Mouse (Mus musculus) erythroid progenitor cell, adult 5-6 weeks (primary cell): ENCODE results near the gene Fhad1. TPM values are rescaled to one million over a fixed set of nuclear protein-coding genes. Genes with fewer than 3 reads are reported as not detected.
"Not testable (repeated sequence)": the region's sequence is repeated elsewhere in the genome, so short reads cannot be mapped to it uniquely, and the experiment has no call there.

ENCODE experiments used
- ATAC-seq: replicated peaks from 2 replicates; pipeline ENCODE4 v1.8.0; 2016; ENCODE audit warnings: moderate number of reproducible peaks, mild to moderate bottlenecking, moderate TSS enrichment, inconsistent platforms; ENCODE audit not compliant: poor library complexity, low FRiP score, severe bottlenecking
- total RNA-seq, 2 experiments: library from RNA; stranded (forward) in 1 of 2; stranded (reverse) in 1 of 2; fragments of 150-400 nt in 1 of 2; fragments of 186-747, 209-891 nt in 1 of 2; gene quantifications; 2 replicates each; pipeline versions ENCODE4 v1.2.3 to v1.2.4; 2015 to 2017; ENCODE audit warnings: low replicate concordance in 2 of 2

Fhad1 gene
- total RNA-seq, 2 experiments from 2014 or later: not detected

GRCm38 (mm10) chr4:142045595-142046163 lies 30.8 kb upstream of the Fhad1 start:
- ATAC-seq: no peak

DNA sequence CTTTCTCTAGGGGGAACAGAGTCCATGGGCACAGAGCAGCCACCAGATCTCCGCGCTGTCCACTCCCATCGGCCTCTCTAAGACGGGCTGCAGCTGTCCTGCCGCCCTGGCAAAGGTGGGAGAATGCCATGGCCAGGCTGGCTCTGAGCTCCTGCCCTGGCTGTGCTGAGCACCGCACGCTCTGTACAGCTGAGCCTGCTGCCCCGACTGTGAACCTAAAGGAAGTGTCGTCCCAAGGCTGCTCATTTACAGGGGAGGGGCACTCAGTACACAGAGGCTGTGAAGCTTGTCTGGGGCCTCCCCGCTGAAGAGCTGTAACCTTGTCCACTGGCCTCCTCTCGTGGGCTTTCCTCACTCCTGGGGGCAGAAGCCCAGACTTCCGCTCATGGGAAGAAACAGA lies 29.6 kb upstream of the Fhad1 start:
- no peak for ATAC-seq

- ATAC-seq: peak; percentile 63; the same call in 1 of the 2 replicates
Measured at GRCm38 (mm10) chr4:142039662-142040353, 24.9 kb upstream of the Fhad1 start.

- ATAC-seq: no peak
Measured at GRCm38 (mm10) chr4:142037897-142038296, 23.0 kb upstream of the Fhad1 start.

GRCm38 (mm10) chr4:142028533-142028932 lies 13.7 kb upstream of the Fhad1 start:
- no peak for ATAC-seq

DNA sequence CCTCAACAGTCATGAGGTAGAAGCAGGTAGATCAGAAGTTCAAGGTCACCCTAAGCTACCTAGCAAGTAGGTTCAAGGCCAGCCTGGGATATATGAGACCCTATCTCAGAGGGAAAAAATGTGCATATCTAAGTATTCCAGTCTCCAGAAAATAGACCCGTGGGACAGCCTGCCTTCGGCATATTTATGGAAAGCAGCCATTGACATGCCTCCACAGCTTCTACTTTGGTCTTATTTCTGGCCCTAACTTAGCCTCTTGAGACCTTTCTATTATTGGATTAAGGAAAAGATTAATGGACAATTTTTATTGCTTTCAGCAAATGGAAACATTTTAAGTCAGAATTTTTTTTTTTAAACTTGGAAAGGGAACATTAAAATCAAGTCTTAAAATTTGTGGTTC lies 12.1 kb upstream of the Fhad1 start:
- ATAC-seq: no peak

DNA sequence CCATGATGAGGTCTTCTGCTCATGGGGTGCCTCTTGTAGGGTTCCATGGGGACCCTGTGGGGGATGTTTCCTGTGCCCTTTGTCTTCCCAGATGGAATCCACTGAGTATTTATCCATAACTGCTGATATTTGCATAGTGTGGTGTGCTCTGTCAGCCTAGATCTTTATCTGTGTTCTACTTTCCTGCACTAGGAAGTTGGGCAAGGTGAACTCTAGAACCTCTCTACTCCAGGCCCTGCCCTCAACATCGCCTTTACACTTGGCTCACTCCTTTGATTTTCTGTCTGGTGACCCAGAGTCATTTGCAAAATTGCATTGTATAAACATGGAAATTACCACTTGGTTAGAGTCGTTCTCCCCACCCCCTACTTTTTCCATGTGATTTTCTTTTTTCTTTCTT lies 9.7 kb upstream of the Fhad1 start:
- ATAC-seq: no peak

DNA sequence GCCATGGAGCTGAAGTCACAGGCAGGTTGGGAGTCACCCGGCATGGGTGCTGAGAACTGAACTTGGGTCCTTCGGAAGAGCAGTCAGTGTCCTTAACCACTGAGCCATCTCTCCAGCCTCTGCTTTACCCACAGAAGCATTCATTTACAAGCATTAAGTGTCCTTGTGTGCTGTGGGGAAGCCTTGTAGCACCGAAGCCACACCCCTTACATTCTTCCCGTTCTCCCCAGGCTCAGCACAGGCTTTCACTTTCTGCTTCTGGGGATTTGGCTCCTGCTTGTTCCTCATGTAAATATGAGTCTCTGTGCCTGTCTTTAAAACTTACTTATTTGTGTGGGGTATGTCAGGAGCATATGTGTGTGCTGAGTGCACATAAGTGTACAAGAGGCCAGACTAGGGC lies 8.3 kb upstream of the Fhad1 start:
- no peak for ATAC-seq

- ATAC-seq: peak; percentile 74
Measured at GRCm38 (mm10) chr4:142017686-142018085, 2.8 kb upstream of the Fhad1 start.

- no peak for ATAC-seq
Measured at GRCm38 (mm10) chr4:142011236-142011635, 3.6 kb downstream of the Fhad1 start.

DNA sequence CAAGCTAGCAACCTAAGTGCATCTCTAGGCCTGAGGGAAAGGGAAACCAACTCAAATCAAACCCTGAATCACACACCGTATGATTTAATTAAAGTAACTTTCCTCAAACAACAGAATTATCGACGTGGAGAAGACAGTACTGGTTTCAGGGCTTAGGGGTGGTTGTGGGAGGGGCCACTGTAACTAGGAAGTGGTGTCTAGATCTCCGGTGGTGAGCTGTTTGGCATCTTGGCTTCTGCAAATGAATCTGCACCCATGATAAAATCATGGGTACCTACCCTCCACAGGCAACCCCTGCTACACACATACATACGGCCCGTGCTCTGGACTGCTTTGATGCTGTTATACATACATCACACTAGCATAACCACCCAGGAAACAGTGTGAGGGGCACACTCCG lies 4.4 kb downstream of the Fhad1 start:
- ATAC-seq: no peak

- ATAC-seq: no peak
Measured at GRCm38 (mm10) chr4:142008206-142008605, 6.7 kb downstream of the Fhad1 start.

- no peak for ATAC-seq
Measured at GRCm38 (mm10) chr4:142000581-142000980, 14.3 kb downstream of the Fhad1 start.

- no peak for ATAC-seq
Measured at GRCm38 (mm10) chr4:141999494-142000074, 15.3 kb downstream of the Fhad1 start.

GRCm38 (mm10) chr4:141998282-141998821 lies 16.5 kb downstream of the Fhad1 start:
- ATAC-seq: 0 out of 2 replicates have a peak, but pooled peaks have one; percentile 10

- ATAC-seq: no peak
Measured at GRCm38 (mm10) chr4:141996880-141997279, 18.0 kb downstream of the Fhad1 start.

GRCm38 (mm10) chr4:141996086-141996485 lies 18.8 kb downstream of the Fhad1 start:
- no peak for ATAC-seq

- not testable (repeated sequence) for ATAC-seq
Measured at GRCm38 (mm10) chr4:141994062-141994471, 20.8 kb downstream of the Fhad1 start.

GRCm38 (mm10) chr4:141993347-141994061 lies 21.4 kb downstream of the Fhad1 start:
- ATAC-seq: no peak

GRCm38 (mm10) chr4:141992530-141993204 lies 22.2 kb downstream of the Fhad1 start:
- no peak for ATAC-seq
